Mouse (Mus musculus) Muller cell, postnatal 12 days (primary cell): ENCODE measurements around the gene C3.

Source experiments
- DNase-seq: peaks from one replicate; pipeline ENCODE4 v3.0.0-alpha.2; 2015; ENCODE audit errors: inconsistent ontology term

The C3 gene

DNA sequence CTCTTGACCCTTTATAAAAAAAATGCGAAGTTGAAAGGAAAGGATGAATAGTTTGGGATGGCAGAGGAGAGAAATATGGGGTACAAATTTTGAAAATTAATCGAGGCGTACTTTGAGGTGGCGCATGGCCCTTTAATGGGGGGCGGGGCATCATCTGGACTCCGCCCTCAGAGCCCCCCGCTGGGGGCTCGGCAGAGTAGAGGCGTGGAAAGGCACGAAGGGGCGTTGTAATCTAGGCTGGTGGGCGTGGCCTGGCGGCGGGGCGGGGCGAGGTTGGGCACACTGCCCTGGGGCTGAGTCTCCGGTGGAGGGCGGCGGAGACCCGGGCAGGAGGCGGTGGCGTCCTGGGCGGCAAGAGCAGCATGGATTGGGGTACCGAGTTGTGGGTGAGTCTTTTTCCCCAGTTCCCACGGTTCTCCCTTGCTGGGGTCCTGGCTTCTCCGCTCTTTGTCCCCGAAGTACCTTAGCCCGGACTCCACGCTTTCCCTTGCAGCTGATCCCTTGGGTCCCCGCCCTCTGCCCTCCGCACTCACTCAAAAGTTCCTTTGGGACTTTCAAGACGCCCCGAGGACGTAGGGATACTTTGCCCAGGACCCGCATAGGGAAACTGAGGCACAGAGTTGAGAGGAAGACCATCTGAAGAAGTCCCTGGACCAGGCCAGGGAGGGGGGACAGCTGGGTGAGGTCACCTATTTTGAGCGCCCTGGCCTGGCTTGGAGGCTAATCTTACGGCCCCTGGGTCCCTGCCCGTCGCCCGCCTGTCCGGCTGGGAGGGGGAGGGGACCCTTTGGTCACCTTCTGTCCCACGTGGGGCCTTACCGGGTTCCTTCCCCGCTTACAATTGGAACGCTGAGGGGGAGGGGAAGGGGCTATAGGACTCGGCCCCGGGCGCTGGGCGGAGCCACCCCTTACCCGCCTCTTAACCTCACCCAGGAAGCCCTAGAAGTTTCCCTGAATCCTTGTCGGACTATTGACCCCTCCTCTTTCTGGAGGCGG lies 21.5 kb upstream of the C3 start, which contains the start of gene Trip10:
TSS of gene Trip10 (plus strand) at position 270 of the 996 bp plus-strand sequence.
- peak; percentile 97 for DNase-seq

DNA sequence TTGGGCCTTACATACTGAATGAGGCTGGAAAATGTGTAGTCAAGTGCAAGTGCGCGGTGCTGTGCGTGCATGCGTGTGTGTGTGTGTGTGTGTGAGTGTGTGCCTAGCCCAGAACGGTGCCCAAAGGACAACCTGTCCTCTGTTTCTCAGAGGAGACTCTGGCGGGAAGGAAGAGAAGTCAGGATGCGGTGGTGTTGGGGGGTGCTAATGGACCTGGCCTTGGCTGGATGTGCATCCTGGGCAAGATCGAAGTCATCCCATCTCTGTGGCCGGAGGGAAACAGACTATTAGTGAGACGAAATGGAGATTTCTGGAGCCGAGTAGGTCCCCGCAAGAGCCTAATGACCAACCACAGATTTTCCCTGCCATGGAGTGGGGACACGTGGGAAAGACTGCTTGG lies 20.8 kb upstream of the C3 start:
- DNase-seq = no peak

DNA sequence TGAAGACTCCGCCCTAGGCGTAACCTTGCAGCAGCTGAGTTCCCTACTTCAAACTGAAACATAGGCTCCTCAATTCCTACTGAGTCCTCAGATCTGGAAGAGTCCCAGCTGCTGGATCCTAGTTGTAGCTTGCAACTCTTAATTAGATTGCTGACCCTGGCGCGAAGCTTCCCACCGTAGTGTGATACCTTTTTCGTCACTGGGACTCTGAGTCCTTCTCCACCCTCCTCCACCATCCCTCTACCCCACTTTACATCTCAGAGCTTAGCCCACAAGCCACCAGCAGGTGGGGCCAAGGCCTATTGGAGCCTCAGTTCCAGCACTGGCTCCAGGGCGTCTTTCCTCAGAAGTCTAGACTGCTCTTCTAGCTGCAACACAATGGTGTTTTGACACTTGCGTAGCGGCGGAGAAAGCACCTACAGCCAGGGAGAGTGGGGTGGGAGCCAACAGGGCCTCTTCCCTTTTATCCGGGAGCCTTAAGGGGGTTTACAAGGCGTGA lies 20.3 kb upstream of the C3 start, which contains the start of gene Gpr108:
TSS of gene Gpr108 (minus strand) at position 246 of the 499 bp plus-strand sequence.
- DNase-seq = peak; percentile 92

DNA sequence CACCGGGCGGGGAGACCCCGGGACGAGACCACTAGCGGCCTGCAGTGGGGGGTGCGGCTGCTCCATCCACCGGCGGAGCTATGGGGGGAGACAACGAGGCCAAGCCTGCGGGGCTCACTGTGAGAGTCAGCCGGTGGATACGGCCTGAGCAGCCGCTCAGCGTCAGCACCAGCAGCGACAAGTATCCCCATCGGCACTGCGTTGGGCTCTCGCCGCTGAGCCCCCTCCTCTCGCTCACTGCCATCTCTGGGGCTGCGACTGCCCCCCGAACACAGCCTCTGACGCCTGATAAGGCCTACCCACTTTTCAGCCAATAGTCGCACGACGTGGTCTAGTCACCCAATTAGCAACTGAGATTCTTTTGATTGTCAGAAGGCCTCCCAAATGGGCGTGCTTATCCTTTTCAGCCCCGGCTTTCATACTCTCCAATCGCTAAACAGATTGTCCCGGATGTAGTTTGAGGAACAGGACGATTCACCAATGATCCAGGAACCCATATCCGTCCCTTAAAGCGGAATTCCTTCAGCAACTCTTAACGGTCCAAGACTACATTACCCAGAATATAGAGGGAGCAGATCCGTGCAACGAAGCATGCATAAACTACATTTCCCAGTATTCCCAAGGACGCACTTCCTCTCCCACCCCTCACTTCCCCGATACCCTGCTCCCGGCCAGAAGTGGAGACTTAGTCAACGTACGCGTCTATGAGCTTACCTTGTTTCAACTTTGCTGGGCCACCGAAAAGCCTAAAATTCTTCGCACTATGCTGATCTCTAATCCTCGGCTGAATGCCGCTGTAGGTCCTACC lies 19.7 kb upstream of the C3 start:
- peak; percentile 98 for DNase-seq

DNA sequence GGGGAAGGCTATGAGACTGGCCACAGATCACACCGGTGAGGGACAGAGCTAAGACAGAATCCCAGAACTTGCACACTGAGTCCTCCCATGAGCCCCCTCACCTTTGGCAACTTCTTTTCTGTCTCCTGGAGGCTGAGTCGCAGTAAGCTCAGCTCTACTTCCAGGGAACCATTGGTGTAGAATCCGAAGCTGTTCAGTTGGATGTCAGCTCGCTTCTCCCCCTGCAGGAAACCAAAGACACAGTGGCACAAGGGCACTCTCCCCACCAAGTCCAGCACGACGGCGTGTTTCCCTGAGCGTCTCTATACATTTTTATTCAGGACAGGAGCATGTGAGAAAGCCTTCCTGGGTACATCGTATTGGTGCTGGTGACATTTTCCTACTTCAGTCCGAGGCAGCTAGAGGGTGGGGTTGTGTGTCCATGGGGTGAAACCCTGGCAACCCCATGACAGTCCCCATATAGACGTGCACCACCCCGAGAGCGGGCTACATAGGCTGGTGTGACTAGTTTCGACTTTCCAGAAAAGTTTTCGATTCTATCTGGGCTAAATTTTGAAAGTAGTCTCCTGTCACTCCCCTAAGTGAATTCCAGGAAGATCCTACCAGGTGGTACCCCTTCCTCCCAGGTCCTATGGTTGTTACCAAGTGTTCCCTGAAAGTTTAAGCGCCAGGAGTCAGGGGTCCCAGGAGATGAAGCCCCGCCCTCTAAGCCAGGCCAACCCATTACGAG lies 18.9 kb upstream of the C3 start:
- no peak for DNase-seq

DNA sequence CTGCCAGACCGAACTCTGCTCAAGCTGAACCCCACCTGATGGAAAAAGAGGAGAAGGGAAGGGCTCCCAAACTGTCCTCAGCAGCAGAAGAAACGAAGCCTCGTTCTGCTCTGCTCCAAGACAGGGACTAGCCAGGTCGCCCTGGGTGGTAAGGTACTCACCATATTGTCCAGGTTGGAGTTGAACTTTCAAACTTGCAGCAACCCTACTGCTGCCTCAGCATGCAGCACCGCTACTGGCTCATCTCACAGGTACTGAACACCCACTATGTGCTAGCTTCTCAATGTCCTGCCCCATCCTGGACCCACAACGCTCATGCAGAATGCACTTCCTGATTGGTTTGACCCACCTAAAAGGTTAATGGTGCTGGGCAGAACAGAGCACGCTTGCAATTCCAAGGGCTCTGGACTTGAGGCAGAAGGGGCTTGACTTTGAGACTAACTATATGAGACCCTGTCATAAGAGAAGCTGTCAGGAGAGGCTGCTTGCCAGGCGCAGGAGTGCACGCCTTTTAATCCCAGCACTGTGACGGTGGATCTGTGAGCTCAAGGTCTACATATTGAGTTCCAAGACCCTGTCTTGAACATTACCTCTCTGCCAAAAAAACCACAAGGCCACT lies 17.5 kb upstream of the C3 start:
- no peak for DNase-seq

DNA sequence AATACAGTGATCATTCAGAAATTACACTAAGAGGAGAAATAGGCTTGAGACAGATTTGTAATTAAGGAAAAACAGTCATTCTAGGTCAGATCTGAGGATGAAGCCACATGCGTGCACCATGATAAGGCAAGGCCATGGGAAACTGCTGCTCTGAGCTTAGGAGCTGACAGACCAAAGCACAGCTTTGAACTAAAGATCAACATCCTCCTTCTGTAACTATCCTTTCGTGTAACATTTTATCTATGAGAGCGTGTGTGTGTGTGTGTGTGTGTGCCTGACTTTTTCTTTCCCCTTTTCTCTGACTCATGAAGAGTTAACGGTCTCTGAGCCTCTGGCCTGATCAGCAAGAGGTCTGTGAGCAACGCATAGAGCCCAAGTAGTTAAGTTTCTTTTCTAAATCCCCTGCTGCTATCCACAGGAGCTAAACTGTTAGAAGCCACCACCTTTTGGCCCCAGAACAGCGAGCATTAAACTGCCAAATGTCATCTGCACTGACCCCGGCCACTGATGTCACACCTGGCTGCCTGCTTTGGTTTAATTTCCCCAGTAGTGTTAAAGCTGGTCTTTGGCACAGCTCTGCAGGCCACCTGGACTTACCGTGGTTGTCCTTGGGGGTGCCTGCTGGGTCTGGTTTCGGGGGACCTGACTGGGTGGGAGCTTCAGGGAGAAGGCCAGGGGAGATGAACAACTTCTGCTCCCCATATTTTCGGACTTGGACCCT lies 15.9 kb upstream of the C3 start:
- DNase-seq = no peak

DNA sequence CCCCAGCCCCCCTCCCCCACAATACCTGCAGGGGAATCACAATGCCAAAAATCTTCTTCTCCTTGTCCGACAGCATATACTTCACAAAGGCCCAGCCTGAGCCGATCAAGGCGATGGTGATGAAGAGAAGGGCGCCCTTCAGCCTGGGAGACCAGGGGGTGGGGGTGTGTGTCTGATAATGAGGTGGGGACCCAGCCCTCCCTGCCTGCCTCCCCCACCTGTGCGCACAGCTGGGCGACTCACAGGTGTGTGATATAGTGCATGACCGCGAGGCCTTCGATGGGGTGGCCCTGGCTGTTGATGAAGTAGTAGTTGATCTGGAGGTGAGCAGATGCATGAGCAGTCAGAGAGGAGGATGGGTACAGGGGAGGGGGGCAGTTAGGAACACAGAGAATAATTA lies 9.2 kb upstream of the C3 start:
- DNase-seq = no peak

DNA sequence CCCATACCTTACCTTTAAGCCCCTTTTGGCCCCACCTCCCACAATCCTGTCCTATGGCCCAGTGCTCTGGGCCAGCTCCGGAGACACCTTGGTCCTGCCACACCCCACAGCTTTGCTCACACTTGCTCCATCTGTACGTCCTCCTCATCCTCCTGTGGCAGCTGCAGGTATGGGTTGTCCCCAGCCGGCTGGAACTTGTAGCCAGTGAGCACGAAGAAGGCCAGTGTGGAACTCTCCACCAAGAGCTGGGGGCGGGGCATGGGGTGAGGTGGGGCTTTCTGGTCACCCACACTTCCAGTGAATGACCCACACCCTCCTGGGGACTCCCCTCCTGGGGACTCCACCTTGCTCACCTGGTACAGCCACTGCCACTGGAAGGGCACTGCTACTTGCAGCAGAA lies 7.9 kb upstream of the C3 start:
- DNase-seq = no peak

DNA sequence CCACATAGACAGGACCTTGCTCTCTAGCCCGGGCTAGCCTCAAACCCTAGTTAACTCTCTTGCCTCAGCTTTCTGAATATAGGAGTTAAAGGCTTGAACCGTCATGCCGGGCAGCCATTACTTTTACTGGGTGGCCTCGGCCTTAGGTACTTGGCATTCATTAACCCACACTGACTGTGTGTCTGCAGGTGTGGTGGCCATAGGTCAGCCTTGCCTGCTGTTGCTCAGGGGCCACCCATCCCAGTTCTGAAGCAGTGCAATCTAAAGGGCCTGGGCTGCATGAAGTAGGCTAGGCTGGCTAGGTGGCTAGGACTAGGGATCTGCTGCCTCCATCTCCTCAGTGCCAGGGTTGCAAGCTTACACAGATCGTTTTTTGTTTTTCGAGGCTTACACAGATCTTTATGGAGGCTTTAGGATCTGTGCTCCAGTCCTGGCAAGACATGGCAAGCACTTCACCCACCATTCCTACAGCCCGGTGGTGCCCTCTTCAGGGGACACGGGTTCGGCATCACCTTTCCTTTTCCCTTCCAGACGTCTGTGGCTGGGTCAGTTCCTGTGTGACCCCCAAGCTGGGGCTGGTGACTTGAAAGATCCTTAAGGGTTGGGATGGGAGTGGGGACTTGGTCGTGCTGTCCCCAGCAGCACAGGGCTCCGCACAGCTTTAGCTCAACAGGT lies 6.5 kb upstream of the C3 start:
- DNase-seq = no peak

DNA sequence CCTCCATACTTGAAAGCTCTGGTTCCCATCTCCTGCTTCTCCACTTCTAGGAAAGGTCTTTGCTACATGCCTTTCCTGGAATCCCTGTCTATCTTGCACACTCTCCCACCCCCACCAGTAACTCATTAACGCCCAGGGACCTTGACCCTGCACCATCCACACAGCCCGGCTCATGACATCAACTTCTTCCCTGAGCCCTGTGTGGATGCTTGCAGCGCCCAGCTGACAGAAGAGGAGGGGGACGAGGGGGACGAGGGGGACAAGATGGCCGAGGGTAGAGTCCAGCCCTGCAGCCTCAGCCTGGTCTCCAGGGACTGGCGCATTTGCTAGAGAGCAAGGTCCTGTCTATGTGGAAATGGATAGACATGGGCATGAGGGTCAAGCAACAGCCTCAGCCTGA lies 5.1 kb upstream of the C3 start:
- DNase-seq = no peak

DNA sequence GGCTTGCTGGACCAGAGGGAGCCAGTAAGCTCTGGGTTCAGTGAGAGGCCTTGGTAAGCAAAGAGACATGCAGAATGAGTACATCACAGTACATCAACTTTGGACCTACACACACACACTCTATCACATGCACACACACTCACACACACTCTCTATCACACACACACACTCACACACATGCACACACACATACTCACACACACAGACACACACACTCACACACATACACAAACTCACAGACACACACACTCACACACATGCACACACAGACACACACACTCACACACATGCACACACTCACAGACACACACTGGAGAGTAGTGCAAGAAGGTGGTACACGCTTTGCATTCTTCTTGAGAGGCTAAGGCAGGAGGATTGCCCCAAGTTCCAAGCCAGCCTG lies 4.3 kb upstream of the C3 start:
- DNase-seq = no peak

DNA sequence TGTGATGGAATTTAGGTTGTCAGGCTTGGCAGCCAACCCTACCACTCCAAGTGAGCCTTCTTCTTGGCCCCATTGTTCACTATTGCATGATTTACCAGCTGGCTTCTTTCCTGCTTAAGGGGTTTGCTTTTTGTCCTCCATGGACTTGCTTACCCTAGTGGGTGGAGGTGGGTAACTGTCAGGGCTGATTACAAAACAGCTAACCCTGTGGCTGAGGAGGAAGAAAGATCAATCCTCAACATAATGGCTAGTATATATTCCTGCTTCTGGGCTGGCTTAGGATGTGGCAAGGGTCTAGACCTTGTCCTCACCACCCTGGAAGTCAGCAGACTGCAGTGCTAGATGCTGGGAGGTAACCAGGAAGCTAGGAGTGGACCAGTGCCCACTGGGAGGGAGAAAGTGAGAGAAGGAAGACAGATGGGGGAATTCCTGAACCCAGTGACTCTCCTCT lies 3.4 kb upstream of the C3 start:
- DNase-seq = peak; percentile 66

DNA sequence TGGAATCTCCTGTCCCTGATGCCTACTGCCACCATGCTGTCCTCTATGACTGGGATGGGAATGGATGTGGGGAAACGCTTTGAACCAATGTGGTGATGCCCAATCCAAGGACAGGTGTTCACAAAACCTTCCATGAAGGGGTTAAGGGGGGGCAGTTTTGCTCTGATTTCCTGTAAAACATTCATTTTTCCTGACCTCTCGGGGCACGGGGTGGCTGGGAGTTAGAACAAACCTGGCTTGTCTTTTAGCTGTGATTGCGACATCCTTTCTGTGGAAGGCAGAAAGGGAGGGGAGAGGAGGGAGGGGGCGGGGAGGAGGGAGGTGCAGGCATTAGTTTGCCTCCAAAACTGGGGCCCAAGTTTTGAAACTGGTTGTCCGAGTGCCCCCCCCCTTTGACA lies 2.8 kb upstream of the C3 start:
- peak; percentile 53 for DNase-seq

DNA sequence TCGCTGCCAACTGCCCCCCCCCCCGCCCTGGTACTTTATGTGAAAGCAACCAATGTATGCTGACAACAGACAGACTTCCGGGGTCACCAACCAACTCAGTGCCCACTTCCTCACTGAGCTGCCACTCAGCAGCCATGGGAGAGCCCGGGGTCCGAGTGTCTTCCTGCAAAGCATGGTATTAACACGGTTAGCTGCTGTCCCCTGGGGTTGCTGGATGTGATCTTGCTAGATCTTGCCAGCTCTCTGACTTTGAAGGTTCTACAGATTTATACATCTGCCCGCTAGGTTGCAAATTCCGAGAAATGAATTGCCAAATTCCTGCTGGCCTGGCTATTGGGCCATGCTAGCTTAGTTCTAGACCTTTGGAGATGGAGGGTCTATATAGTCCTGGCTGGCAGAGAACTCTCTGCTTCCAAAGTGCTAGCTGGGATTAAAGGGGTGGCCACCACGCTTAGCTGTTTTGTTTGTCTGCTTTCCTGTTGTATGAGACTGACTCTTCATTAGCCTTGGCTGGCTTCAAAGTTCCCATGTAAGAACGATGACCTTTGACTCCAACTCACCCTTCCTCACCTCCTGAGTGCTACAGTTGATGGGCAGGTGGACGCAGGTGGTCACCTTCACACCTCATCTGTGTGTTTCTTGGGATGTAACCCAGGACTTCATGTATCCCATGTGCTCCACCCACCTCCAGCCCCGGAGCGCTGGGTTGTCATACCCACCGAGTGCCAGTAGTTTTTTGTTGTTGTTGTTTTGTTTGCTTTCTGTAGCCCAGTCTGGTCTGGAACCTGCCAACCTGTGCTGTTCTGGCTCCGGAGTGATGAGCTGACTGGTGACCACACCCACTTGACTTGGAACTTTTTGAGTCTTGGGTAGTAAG lies 2.2 kb upstream of the C3 start:
- peak; percentile 11 for DNase-seq

DNA sequence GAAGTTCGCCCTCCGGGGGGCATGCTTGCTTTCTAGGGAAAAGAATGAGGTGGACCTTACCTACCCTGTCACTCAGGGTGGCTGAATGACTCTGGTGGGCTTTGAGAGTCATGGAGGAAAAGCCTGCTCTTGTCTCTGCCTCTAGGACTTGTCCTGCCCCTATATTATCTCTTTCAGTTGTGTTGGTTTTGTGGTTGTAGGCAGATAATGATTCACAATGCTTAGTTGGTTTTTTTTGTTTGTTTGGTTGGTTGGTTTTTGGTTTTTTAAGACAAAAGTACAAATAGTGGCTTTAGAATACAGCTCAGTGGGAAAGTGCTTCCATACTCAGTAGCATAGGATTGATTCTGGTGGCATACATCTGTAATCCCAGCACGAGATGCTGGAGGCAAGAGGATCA lies 937 bp upstream of the C3 start:
- DNase-seq = no peak

DNA sequence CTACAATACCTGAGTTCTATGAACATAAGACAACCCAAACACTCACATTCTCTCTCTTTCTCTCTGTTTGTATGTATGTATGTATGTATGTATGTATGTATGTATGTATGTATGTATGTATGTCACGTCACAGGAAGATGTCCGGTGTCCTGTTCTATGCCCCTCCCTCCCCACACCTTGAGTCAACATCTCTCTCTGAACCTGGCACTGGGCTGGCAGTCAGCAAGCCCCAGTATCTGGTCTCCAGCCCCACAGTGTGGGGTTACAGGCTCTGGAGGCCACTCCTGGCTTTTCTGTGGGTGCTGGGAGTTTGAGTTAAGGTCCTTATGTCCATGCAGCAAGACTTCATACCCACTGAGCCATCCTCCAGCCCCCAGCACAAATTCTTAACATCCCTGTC lies 468 bp downstream of the C3 start:
- no peak for DNase-seq

DNA sequence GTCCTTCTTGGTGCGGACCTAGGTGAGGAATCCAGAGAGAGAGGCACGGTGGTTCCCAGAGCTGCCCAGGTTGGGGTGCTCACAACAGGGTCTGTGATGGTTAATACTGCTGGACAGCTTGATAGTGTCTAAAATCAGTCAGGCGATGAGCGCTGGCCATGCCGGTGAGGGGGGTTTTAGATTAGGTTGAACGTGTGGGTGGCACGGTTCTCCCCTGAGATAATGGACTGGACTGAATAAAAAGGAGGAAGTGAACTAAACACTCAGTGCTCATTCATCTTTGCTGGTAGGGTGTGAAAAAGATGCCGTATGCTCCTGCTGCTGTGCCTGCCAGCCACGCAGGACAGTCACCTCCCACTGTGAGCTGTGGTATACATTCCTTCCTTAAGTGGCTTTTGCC lies 4.6 kb downstream of the C3 start:
- DNase-seq = no peak

DNA sequence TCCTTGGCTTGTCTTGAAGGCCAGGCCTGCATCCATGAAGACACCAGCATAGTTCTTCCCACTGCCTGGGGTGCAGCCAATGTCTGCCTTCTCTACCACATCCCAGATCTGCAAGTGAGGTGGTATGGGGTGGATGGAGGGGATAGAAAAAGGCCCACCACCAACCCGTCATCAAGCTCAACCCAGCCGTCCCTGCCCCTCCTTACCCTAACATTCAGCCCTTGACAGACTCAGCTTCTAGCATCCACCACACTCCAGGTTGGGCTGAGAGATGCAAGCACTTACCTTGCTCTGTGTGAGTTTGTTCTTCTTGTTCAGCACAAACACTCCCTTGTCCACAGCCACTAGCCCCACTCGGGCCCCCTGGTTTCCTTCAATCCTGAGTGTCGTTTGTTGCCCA lies 6.0 kb downstream of the C3 start:
- no peak for DNase-seq
